Mouse (Mus musculus): ENCODE measurements at regions not wholly inside any gene's neighbourhood (a gene's known extent, or its start where the extent isn't known, plus 50 kb on each side); places are given as distances from the start of the nearest gene placed in this dataset.
"Not testable (repeated sequence)": the region's sequence is repeated elsewhere in the genome, so short reads cannot be mapped to it uniquely, and the experiment has no call there.

DNA sequence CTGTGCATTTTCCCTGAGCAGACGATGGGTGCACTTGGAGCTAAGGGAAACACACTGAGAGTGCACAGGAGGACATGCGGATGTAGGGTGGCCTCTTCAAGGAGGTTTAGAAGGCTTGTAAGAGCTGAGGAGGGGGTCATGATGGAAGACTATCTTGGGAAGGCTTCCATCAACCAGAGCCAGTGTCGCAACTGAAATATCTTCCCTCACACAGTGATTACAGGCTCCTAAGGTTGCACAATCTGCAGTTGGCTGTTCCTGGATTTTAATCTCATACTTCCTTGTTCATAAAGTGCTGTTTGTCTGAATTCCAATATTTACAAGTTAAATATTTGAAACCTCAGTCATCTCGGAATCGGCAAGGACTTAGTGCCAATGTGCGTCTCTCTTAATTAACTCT is 164.5 kb downstream of the Wdr11 start:
- WGBS: 59% methylated on average over 6 of the region's 6 CpGs
- no peak overlapping the region for H3K27ac ChIP-seq (ENCODE audit: low read depth)
- no peak for DNase-seq

DNA sequence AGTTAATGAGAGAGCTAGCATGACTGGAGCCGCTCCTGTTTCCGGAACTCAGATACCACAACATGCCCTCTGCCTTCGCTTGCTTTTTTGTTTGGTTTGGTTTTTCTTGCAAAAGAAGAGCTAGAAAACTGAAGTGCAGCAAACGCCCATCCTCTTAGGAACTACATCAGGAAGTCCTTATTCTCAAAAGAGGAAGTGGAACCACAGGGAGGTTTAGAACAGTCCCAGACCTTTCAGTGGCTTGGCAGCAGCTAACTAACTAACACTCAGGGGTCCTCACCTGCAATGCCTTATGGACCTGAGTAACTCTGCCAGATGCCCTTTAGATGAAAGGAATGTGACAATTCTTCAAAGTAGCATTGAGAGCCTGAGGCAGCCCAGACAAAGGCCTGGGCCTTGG is 168.2 kb downstream of the Wdr11 start:
- 84% methylated on average over 4 of the region's 4 CpGs for WGBS
- ATAC-seq (ENCODE audit: insufficient read depth) (no peak), DNase-seq (no peak)
- no peak overlapping the region for H3K4me2 ChIP-seq
- H3K9me3 ChIP-seq (ENCODE audit: low read depth, low read length): no peaks in the 10 kb centered on the region
- no peaks in the 10 kb centered on the region for H3K27me3 ChIP-seq (ENCODE audit: insufficient read depth, low read length)
- no peak for TF ChIP-seq CTCF (IDR thresholded peaks at IDR 0.05; ENCODE audit: low read depth)
- H3K4me3 ChIP-seq (ENCODE audit: low read depth, low read length): no peak overlapping the region
- no peak overlapping the region for H3K27ac ChIP-seq (ENCODE audit: low read depth)
- H3K36me3 ChIP-seq (ENCODE audit: insufficient read depth): no peaks in the 10 kb centered on the region
- H3K9ac ChIP-seq: no peak overlapping the region
- H3K4me1 ChIP-seq (ENCODE audit: insufficient read depth): peaks cover 11% of the 10 kb centered on the region

More for the DNA sequence above, 164.5 kb downstream of the Wdr11 start:
- no peaks in the 10 kb centered on the region for H3K9me3 ChIP-seq (ENCODE audit: low read depth, low read length)
- H3K4me2 ChIP-seq: no peak overlapping the region
- no peak for TF ChIP-seq CTCF (IDR thresholded peaks at IDR 0.05; ENCODE audit: low read depth)
- H3K4me3 ChIP-seq (ENCODE audit: low read depth, low read length): no peak overlapping the region
- no peaks in the 10 kb centered on the region for H3K4me1 ChIP-seq (ENCODE audit: insufficient read depth)
- H3K36me3 ChIP-seq (ENCODE audit: insufficient read depth): no peaks in the 10 kb centered on the region
- no peaks in the 10 kb centered on the region for H3K27me3 ChIP-seq (ENCODE audit: insufficient read depth, low read length)
- no peak for ATAC-seq (ENCODE audit: insufficient read depth)
- H3K9ac ChIP-seq: no peak overlapping the region

DNA sequence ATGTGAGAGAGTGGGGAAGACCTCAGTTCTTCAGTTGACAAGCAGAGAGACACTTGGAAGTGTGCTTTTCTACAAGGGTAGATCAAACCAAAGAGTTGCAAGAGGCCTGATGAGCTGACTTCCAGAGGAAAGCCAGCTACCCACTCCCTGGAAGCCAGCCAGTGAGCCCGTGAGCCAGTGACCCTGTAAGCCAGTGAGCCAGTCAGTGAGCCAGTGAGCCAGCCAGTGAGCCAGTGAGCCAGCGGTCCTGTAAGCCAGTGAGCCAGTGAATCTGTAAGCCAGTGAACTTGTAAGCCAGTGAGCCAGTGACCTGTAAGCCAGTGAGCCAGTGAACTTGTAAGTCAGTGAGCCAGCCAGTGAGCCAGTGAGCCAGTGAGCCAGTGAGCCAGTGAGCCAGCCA is 168.7 kb downstream of the Wdr11 start:
- TF ChIP-seq CTCF (IDR thresholded peaks at IDR 0.05; ENCODE audit: low read depth): no peak
- H3K27ac ChIP-seq (ENCODE audit: low read depth): no peak overlapping the region
- H3K27me3 ChIP-seq (ENCODE audit: insufficient read depth, low read length): no peaks in the 10 kb centered on the region
- ATAC-seq (ENCODE audit: insufficient read depth) (no peak), DNase-seq (no peak)
- H3K9ac ChIP-seq: no peak overlapping the region
- no peaks in the 10 kb centered on the region for H3K9me3 ChIP-seq (ENCODE audit: low read depth, low read length)
- no peaks in the 10 kb centered on the region for H3K36me3 ChIP-seq (ENCODE audit: insufficient read depth)
- 83% methylated on average over 2 of the region's 2 CpGs for WGBS
- peaks cover 11% of the 10 kb centered on the region for H3K4me1 ChIP-seq (ENCODE audit: insufficient read depth)
- H3K4me3 ChIP-seq (ENCODE audit: low read depth, low read length): no peak overlapping the region
- no peak overlapping the region for H3K4me2 ChIP-seq

DNA sequence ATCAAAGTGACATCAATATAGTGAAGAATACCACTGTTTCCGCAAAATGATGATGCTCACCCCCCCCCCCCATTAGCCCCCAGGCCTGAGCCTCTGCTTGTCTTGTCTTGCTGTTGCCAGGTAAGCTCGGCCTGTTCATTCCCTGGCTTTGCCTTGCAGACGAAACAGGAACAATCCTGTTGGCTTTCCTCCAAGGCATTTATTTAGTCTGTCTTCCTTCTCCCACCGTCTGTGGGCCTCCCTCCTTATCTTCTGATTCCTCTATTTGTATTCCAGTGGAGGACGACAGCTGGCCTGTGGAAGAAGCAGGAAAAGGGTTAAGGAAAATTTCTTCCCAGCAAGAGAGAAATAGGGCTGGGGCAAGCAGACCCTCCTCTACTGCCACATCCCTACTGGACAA is 172.1 kb downstream of the Wdr11 start:
- Histone ChIP-seq H3K27me3 (ENCODE audit: insufficient read depth, low read length) (no peaks in the 10 kb centered on the region), H3K4me1 (ENCODE audit: insufficient read depth) (peaks cover 11% of the 10 kb centered on the region), H3K4me3 (ENCODE audit: low read depth, low read length) (no peak overlapping the region), H3K9me3 (ENCODE audit: low read depth, low read length) (no peaks in the 10 kb centered on the region), H3K9ac (no peak overlapping the region), H3K36me3 (ENCODE audit: insufficient read depth) (no peaks in the 10 kb centered on the region), H3K4me2 (no peak overlapping the region), H3K27ac (ENCODE audit: low read depth) (peak overlapping the region; percentile 48)
- DNase-seq (peak; percentile 71), ATAC-seq (ENCODE audit: insufficient read depth) (peak; percentile 54)
- WGBS: 5% methylated on average over 5 of the region's 5 CpGs
- peak; percentile 33; the same call in 1 of the 2 replicates for TF ChIP-seq CTCF (IDR thresholded peaks at IDR 0.05; ENCODE audit: low read depth)

DNA sequence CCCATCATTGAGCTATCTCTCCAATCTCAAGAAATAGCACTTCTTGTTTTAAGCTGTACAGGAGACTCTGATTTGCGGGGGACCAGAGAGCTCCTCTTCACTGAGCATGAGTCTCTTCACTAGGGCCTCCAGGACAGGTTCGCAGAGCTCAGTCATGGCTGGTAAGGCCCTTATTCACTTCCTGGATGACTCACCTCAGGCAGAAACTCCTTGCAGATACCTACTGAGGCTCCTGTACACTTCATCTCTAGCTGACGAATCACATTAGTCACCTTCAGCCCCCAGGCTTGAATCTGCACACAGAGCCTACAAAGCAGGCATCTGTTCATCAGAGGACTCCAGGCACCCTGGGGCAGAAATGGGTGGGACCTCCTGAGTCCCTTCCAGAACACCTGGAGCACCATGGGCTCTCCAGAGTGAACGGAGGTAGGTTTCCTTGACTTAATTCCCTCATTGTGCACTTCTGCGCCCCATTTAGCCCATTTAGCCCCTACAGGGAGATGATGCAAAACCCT is 172.8 kb downstream of the Wdr11 start:
- no peaks in the 10 kb centered on the region for H3K9me3 ChIP-seq (ENCODE audit: low read depth, low read length)
- DNase-seq (no peak), ATAC-seq (ENCODE audit: insufficient read depth) (no peak)
- H3K27ac ChIP-seq (ENCODE audit: low read depth): peak overlapping the region; percentile 48
- no peaks in the 10 kb centered on the region for H3K27me3 ChIP-seq (ENCODE audit: insufficient read depth, low read length)
- no peaks in the 10 kb centered on the region for H3K36me3 ChIP-seq (ENCODE audit: insufficient read depth)
- H3K4me2 ChIP-seq: no peak overlapping the region
- 87% methylated on average over 5 of the region's 5 CpGs for WGBS
- H3K4me1 ChIP-seq (ENCODE audit: insufficient read depth): peaks cover 11% of the 10 kb centered on the region
- H3K9ac ChIP-seq: no peak overlapping the region
- H3K4me3 ChIP-seq (ENCODE audit: low read depth, low read length): no peak overlapping the region
- TF ChIP-seq CTCF (IDR thresholded peaks at IDR 0.05; ENCODE audit: low read depth): no peak

DNA sequence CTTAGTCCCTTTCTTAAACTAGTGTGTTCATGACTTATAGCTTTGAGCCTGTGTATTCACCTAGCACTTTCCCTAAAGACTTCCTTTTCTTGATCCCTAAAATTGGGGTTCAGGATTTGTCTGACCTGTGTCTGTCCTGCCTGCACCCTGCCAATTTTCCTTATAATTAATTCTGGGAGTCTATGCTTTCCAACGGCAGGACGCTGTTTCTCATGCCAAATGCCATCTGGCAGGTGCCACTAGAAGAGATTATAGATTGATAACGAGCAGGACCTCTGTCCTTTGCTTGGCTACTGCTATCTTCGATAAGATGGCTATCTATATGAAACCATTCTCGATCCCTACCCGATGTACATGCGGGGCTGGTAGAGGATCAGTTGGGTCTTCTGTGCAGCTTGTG is 174.0 kb downstream of the Wdr11 start:
- Histone ChIP-seq H3K4me1 (ENCODE audit: insufficient read depth) (peaks cover 11% of the 10 kb centered on the region), H3K4me2 (no peak overlapping the region), H3K9me3 (ENCODE audit: low read depth, low read length) (no peaks in the 10 kb centered on the region), H3K27ac (ENCODE audit: low read depth) (no peak overlapping the region), H3K9ac (no peak overlapping the region), H3K36me3 (ENCODE audit: insufficient read depth) (no peaks in the 10 kb centered on the region), H3K4me3 (ENCODE audit: low read depth, low read length) (no peak overlapping the region), H3K27me3 (ENCODE audit: insufficient read depth, low read length) (no peaks in the 10 kb centered on the region)
- 87% methylated on average over 7 of the region's 7 CpGs for WGBS
- no peak for DNase-seq
- no peak for ATAC-seq (ENCODE audit: insufficient read depth)
- TF ChIP-seq CTCF (IDR thresholded peaks at IDR 0.05; ENCODE audit: low read depth): no peak

DNA sequence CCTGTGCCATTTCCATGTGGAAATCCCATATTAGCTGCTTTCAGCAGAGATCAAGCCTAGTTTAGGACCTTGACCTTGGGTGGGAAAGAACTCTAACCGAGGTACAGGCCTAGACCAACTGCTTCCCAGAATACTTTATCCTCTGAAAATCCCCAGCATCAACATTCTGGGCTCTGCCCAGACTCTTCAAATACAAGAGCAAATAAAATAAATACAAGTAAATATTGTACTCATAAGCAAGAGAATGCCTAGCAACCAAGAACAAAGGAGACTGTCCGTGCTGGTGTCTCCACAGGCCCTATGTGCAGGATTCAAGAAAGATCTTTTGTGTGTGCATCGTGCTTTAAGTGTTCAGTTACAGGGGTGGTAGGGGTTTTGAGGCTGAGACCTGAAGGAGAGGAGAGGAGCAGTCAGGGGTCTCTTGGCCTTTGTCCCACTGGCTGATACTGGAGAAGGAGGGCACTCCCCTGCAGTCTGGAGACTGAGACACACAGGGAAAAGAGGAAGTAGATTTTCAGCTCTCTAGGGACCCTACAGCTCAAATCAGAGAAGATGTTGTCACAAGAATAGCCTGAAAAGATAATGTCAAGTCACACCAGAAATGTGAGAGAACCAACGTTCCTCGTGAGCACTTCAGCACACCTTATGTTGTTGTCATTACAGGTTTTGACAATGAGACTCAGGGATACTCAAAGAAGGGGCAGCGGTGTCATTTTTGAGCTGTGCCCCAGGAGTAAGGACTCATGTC is 174.6 kb downstream of the Wdr11 start:
- H3K27me3 ChIP-seq (ENCODE audit: insufficient read depth, low read length): no peaks in the 10 kb centered on the region

DNA sequence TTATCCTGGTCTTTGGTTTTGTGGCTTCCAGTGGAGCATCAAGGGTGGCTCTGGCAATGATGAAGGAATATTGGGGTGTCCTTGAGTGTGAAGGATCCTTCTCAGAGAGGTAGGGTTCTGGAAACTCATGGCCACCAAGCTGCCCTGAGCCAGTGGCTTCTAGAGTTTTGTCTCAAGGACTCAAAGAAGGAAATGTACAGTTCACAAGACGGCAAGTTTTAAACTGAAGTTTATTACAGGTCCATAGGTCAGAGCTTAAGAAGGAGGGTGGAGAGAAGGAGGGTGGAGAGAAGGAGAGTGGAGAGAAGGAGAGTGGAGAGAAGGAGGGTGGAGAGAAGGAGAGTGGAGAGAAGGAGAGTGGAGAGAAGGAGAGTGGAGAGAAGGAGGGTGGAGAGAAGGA is 178.0 kb downstream of the Wdr11 start:
- H3K9me3 ChIP-seq (ENCODE audit: low read depth, low read length); H3K4me2 ChIP-seq; H3K36me3 ChIP-seq (ENCODE audit: insufficient read depth); H3K27me3 ChIP-seq (ENCODE audit: insufficient read depth, low read length); DNase-seq; H3K9ac ChIP-seq; ATAC-seq (ENCODE audit: insufficient read depth); H3K4me3 ChIP-seq (ENCODE audit: low read depth, low read length); H3K4me1 ChIP-seq (ENCODE audit: insufficient read depth); H3K27ac ChIP-seq (ENCODE audit: low read depth): not testable (repeated sequence)
- WGBS: 30% methylated on average over 1 of the region's 1 CpGs

More for the DNA sequence above, 174.6 kb downstream of the Wdr11 start:
- 69% methylated on average over 6 of the region's 6 CpGs for WGBS
- Histone ChIP-seq H3K4me3 (ENCODE audit: low read depth, low read length) (no peak overlapping the region), H3K9me3 (ENCODE audit: low read depth, low read length) (no peaks in the 10 kb centered on the region), H3K4me2 (no peak overlapping the region), H3K27ac (ENCODE audit: low read depth) (no peak overlapping the region), H3K9ac (no peak overlapping the region), H3K36me3 (ENCODE audit: insufficient read depth) (no peaks in the 10 kb centered on the region), H3K4me1 (ENCODE audit: insufficient read depth) (peaks cover 11% of the 10 kb centered on the region)
- ATAC-seq (ENCODE audit: insufficient read depth) (no peak), DNase-seq (no peak)
- no peak for TF ChIP-seq CTCF (IDR thresholded peaks at IDR 0.05; ENCODE audit: low read depth)
